Mouse (Mus musculus): ENCODE results near the gene Synpr.

- TF ChIP-seq POLR2A (IDR thresholded peaks at IDR 0.05; ENCODE audit: borderline replicate concordance, control insufficient read depth, low read depth, low read length) (no peak), CTCF (IDR thresholded peaks at IDR 0.05; ENCODE audit: control insufficient read depth, insufficient read depth, low read length) (no peak)
These were observed 72.6 kb downstream of the Synpr start for GRCm38 (mm10) chr14:13357101-13357667.

Measured in bone marrow, adult 2 months (tissue).